Mouse (Mus musculus) frontal cortex, adult 2 months (tissue): Measurements from ENCODE around the gene Obox2. TPM values are rescaled to one million over a fixed set of nuclear protein-coding genes. Genes with fewer than 3 reads are reported as not detected.
"Not testable (repeated sequence)": the region's sequence is repeated elsewhere in the genome, so short reads cannot be mapped to it uniquely, and the experiment has no call there.

Experiments used
- DNase-seq, 2 experiments: peaks; one replicate each; pipeline ENCODE4 v3.0.0; 2022; ENCODE audit warnings: low spot score in 1 of 2; ENCODE audit errors: extremely low spot score in 1 of 2
- polyA plus RNA-seq: library from polyadenylated mRNA; depleted of rRNA; stranded (reverse); fragments of >200 nt; gene quantifications from 2 replicates; pipeline ENCODE4 v1.2.3, GENCODE M21; 2012; rRNA removed

Obox2 gene
- polyA plus RNA-seq, result not detected in 2 replicates

DNA sequence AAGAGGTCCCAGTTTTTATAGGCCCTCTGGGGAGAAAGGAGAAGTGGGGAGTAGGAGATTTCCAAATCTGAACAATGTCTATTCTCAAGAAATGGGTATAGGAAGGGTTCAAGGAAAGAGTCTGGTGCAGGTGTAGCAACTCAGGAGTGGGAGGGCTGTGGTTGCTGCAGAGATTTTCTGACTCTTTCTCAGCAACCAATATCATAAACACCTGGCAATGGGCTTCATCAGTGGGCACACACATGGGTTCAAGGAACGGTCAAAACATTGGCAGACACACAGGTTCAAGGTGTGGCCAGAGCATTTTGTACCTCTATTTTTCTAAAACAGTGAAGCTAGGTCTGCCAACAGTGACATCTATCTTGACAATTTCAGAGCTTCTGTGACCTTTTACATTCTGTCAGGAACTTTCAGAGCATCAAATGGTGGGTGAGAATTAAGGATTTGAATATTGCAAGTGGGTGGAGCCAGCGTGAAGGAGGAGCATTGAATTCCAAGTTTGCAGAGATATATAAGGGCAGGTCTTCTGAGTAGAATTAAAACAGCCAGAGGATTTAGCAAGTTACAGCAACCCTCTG, at the start of gene Obox2, which contains the start of gene Obox1:
TSS of gene Obox2 (plus strand) at position 301 of the 578 bp plus-strand sequence.
TSS of gene Obox1 (plus strand) at position 528 of the 578 bp plus-strand sequence.
- not testable (repeated sequence) for DNase-seq

DNA sequence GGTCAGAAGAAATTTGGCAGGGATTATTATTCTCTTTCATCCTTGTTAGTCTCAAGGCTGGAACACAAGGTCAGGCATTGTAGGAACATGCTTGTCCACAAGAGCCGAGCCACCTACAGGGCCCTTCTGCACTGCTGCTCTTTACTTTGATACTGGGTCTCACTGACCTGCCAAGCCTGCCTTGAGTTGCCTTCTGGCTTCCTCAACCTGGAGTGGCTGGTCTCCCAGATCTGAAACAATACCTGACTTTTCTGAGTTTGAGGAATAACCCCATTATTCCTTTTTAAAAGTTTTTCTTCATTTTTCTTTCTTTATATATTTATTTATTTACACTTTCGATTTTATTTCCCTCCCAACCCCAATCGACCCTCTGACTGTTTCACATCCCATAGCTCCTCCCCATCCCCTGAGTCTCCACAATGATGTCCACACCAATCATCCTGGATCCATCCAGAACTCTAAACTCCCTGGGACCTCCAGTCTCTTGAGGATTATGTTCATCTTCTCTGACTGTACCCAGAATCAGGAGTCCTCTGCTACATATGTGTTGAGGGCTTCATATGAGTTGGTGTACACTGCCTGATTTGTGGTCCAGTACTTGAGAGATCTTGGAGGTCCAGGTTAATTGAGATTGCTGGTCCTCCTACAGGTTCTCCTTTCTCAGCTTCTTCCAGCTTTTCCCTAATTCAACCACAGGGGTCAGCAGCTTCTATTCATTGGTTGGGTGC, 10.8 kb downstream of the Obox2 start:
- not testable (repeated sequence) for DNase-seq

DNA sequence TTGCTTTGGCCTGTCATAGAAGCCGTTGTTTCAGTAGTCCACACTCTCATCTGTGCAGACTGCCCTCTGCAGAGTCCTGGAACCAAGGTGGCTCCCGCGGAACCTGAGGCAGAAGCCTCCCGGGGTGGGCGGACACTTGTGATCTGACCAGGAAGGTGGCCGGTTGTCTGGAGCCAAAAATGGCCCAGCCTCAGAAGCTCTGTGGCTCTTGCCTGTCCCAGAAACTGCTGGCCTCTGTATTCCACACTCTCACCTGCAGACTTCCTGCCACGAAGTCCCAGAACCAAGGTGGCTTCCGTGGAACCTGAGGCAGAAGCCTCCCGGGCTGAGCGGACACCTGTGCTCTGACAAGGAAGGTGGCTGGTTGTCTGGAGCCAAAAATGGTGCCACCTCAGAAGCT, 18.3 kb downstream of the Obox2 start:
- not testable (repeated sequence) for DNase-seq

DNA sequence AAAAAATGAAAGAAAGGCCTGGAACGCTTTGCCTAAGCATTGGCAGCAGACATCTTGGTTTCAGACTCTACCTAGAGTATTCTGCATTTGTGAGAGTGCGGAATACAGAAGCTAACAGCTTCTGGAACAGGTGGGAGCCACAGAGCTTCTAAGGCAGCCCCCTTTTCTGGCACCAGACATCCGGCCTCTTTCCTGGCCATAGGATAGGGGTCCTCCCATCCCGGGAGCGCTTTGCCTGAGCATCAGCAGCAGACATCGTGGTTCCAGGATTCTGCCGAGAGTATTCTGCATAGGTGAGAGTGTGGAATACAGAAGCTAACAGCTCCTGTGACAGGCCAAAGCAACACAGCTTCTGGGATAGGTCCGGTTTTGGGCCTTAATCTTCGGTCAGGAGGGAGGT, 29.5 kb downstream of the Obox2 start:
- not testable (repeated sequence) for DNase-seq

DNA sequence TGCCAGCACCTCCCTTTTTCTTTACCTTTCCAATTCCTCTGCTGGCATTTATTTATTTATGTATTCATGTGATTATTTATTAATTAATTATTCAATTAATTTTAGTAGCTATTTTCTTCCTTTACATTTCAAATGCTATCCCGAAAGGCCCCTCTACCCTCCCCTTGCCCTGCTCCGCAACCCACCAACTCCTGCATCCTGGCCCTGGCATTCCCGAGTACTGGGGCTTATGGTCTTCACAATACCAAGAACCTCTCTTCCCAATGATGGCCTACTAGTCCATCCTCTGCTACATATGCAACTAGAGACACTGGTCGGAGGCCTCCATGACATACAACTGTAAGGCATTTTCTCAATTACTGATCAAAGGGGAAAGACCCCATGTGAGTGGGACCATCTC, 37.0 kb downstream of the Obox2 start:
- not testable (repeated sequence) for DNase-seq

Other genes starting within 250 kb of the Obox2 start
- gene Obox1, start 227 bp downstream of the Obox2 start, polyA plus RNA-seq, result not detected in 2 replicates